Mouse (Mus musculus) limb, embryonic 13.5 days (tissue): ENCODE results near the gene 1700067K01Rik. TPM values are rescaled to one million over a fixed set of nuclear protein-coding genes. Genes with fewer than 3 reads are reported as not detected.
"Not testable (repeated sequence)": the region's sequence is repeated elsewhere in the genome, so short reads cannot be mapped to it uniquely, and the experiment has no call there.

ENCODE experiments used
- ATAC-seq: fragments of 200-750 bp; cut with Nextera tagmentation; 2 replicates; pipeline ENCODE4 v1.8.0; 2017; ENCODE audit warnings: low read depth, moderate number of reproducible peaks, moderate TSS enrichment; ENCODE audit not compliant: low FRiP score
- H3K27ac ChIP-seq: fragments of 300-500 bp; sonication (generic); 2 replicates; pipeline ENCODE4 v1.5.1; 2015; ENCODE audit warnings: inconsistent platforms, mild to moderate bottlenecking, moderate library complexity
- H3K27me3 ChIP-seq: fragments of 300-500 bp; sonication (generic); 2 replicates; pipeline ENCODE4 v1.6.1; 2015; ENCODE audit warnings: mild to moderate bottlenecking, inconsistent platforms
- H3K36me3 ChIP-seq: fragments of 300-500 bp; sonication (generic); 2 replicates; pipeline ENCODE4 v1.6.1; 2015; ENCODE audit warnings: inconsistent platforms, mild to moderate bottlenecking, moderate library complexity
- H3K4me1 ChIP-seq: fragments of 300-500 bp; sonication (generic); 2 replicates; pipeline ENCODE4 v1.6.1; 2015; ENCODE audit warnings: inconsistent platforms
- H3K4me2 ChIP-seq: fragments of 300-500 bp; sonication (generic); replicated peaks from 2 replicates; pipeline ENCODE4 v1.6.1; 2015; ENCODE audit warnings: inconsistent platforms, mild to moderate bottlenecking, moderate library complexity
- H3K4me3 ChIP-seq: fragments of 300-500 bp; sonication (generic); 2 replicates; pipeline ENCODE4 v1.5.1; 2015; ENCODE audit warnings: moderate library complexity, mild to moderate bottlenecking, inconsistent platforms
- H3K9ac ChIP-seq: fragments of 300-500 bp; sonication (generic); 2 replicates; pipeline ENCODE4 v1.6.1; 2015; ENCODE audit warnings: mild to moderate bottlenecking, inconsistent platforms
- H3K9me3 ChIP-seq: fragments of 300-500 bp; sonication (generic); 2 replicates; pipeline ENCODE4 v1.6.1; 2016; ENCODE audit warnings: inconsistent platforms
- WGBS: fragments of 180-500 bp; shearing (Covaris S2); methylation state at CpG from one replicate; pipeline ENCODE4 v1.1.7; 2015; 5-methylcytosine and 5-hydroxymethylcytosine counted together
- polyA plus RNA-seq: library from polyadenylated mRNA; unstranded; fragments of >200 nt; fragmentation: Nextera tagmentation; extraction: Ambion mirVana; gene quantifications from 2 replicates; pipeline ENCODE4 v1.2.1, GENCODE M21; 2015

1700067K01Rik gene
- polyA plus RNA-seq, 1 experiment from 2014 or later, result 1.3 TPM

DNA sequence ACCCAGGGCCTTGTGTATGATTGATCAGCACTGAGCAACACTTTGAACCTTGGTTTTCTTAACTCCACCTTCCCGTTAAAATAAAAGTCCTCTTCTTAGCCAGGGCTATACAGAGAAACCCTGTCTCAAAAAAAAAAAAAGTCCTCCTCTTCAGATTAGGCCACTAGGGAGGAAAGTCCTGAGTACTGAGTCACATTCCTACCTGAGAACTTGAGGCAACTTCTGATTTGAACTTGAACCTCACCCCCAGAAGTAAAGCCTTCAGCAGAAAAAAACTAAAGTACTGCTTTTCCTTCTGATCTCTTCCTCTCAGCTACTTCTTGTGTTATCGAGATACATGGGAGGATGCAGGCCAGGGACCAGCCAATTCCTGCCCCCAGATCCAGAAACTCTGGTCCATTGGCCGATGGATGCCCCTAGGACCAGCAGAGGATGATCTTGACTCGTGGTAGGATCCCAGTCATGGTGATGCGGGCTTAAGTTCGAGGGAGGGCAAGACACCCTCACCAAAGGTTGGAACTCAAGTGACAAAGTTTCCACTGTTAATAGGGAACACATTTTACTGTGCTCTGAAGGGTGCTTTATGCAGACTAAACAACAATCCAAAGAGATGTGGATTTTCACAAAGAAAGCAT, 2.4 kb downstream of the 1700067K01Rik start:
- peak overlapping the region; percentile 85 for H3K9ac ChIP-seq
- peak overlapping the region; percentile 91 for H3K4me2 ChIP-seq
- peak overlapping the region; percentile 67 for H3K4me3 ChIP-seq
- ATAC-seq, result no peak
- 0 out of 2 replicates have a peak, but pooled peaks cover 12% of the 10 kb centered on the region for H3K27me3 ChIP-seq
- H3K36me3 ChIP-seq, result peaks cover 36% of the 10 kb centered on the region
- H3K27ac ChIP-seq, result no peak overlapping the region
- H3K4me1 ChIP-seq, result peaks cover 51% of the 10 kb centered on the region
- 71% methylated on average over 6 of the region's 6 CpGs for WGBS
- H3K9me3 ChIP-seq, result no peaks in the 10 kb centered on the region

DNA sequence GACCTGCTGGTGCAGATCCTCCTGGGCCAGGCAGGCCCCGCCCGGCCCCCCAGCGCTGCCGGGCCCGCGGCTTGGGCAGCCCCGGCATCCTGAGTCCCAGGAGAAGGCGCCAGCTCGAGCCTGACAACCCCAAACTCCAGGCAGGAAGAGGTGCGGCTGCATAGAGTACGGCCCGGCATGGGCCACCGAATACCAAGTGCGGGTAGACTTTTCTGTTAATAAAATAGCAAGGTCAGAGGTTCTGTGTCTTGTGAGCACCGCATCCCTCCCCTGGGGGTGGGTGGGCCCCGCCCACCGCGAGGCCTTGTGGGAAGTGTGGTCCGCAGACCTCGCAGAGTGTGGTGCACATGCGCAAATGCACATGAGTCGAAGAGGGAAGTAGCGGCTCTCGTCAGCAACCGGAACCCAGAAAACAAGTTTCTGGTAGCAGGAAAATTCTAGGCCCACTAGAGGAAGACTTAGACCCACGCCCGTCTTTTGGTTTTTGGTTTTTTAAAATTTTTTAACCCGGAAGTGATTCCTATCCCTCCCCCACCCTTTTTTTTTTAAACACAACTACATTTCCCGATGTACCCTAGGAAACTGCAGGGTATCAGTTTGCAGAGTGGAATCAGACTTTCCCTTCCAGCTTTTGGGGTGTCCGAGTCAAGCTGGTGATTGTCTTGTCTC, 3.4 kb downstream of the 1700067K01Rik start:
- H3K9ac ChIP-seq, result peak overlapping the region; percentile 85
- ATAC-seq, result peak; percentile 88
- H3K4me1 ChIP-seq, result peaks cover 44% of the 10 kb centered on the region
- WGBS, result 1% methylated on average over 30 of the region's 30 CpGs
- peak overlapping the region; percentile 67 for H3K4me3 ChIP-seq
- H3K9me3 ChIP-seq, result no peaks in the 10 kb centered on the region
- H3K36me3 ChIP-seq, result peaks cover 29% of the 10 kb centered on the region
- H3K4me2 ChIP-seq, result peak overlapping the region; percentile 91
- peak overlapping the region; percentile 88 for H3K27ac ChIP-seq
- H3K27me3 ChIP-seq, result peaks cover 14% of the 10 kb centered on the region; the same call in 1 of the 2 replicates

GRCm38 (mm10) chr8:84005502-84005901, 4.2 kb downstream of the 1700067K01Rik start:
- H3K4me1 ChIP-seq, result peaks cover 46% of the 10 kb centered on the region
- H3K9ac ChIP-seq, H3K9me3 ChIP-seq, ATAC-seq, H3K4me2 ChIP-seq, H3K4me3 ChIP-seq: not testable (repeated sequence)
- WGBS, result 96% methylated on average over 7 of the region's 7 CpGs
- H3K36me3 ChIP-seq, result peaks cover 23% of the 10 kb centered on the region
- 0 out of 2 replicates have a peak overlapping the region, but pooled peaks have one; percentile 88 for H3K27ac ChIP-seq
- peaks cover 18% of the 10 kb centered on the region for H3K27me3 ChIP-seq

GRCm38 (mm10) chr8:84008362-84008761, 7.1 kb downstream of the 1700067K01Rik start:
- H3K9ac ChIP-seq, result no peak overlapping the region
- no peak overlapping the region for H3K4me2 ChIP-seq
- H3K27ac ChIP-seq, result no peak overlapping the region
- H3K9me3 ChIP-seq, result no peaks in the 10 kb centered on the region
- no peak overlapping the region for H3K4me3 ChIP-seq
- H3K36me3 ChIP-seq, result no peaks in the 10 kb centered on the region
- H3K4me1 ChIP-seq, result peaks cover 44% of the 10 kb centered on the region
- 29% methylated on average over 7 of the region's 7 CpGs for WGBS
- H3K27me3 ChIP-seq, result peaks cover 37% of the 10 kb centered on the region
- no peak for ATAC-seq

GRCm38 (mm10) chr8:84009876-84010275, 8.6 kb downstream of the 1700067K01Rik start:
- H3K36me3 ChIP-seq, result no peaks in the 10 kb centered on the region
- H3K27me3 ChIP-seq, result peaks cover 44% of the 10 kb centered on the region
- H3K9me3 ChIP-seq, result no peaks in the 10 kb centered on the region
- peak overlapping the region; percentile 58; the same call in 1 of the 2 replicates for H3K4me3 ChIP-seq
- peaks cover 33% of the 10 kb centered on the region for H3K4me1 ChIP-seq
- WGBS, result under 1% methylated on average over 11 of the region's 11 CpGs
- H3K27ac ChIP-seq, result no peak overlapping the region
- ATAC-seq, result peak; percentile 54; the same call in 1 of the 2 replicates
- H3K9ac ChIP-seq, result no peak overlapping the region
- H3K4me2 ChIP-seq, result peak overlapping the region; percentile 96; the same call in 1 of the 2 replicates

- 0 out of 2 replicates have a peak, but pooled peaks have one; percentile 46 for ATAC-seq
- no peaks in the 10 kb centered on the region for H3K9me3 ChIP-seq
- H3K27ac ChIP-seq, result no peak overlapping the region
- H3K4me1 ChIP-seq, result peaks cover 30% of the 10 kb centered on the region
- peak overlapping the region; percentile 96 for H3K4me2 ChIP-seq
- H3K27me3 ChIP-seq, result peaks cover 44% of the 10 kb centered on the region
- H3K4me3 ChIP-seq, result peak overlapping the region; percentile 58
- H3K36me3 ChIP-seq, result no peaks in the 10 kb centered on the region
- peak overlapping the region; percentile 70 for H3K9ac ChIP-seq
- WGBS, result 2% methylated on average over 83 of the region's 83 CpGs
Measured at GRCm38 (mm10) chr8:84010625-84011611, 9.6 kb downstream of the 1700067K01Rik start.

GRCm38 (mm10) chr8:84011705-84012498, 10.6 kb downstream of the 1700067K01Rik start, which contains the start of gene 2210011C24Rik:
Gene 2210011C24Rik, minus strand, starts transcription at chr8:84012171.
- Histone ChIP-seq H3K9me3 (no peaks in the 10 kb centered on the region), H3K4me3 (peak within 1 kb of the TSS; percentile 58), H3K9ac (peak within 1 kb of the TSS; percentile 70), H3K27ac (no peak within 1 kb of the TSS), H3K4me2 (peak within 1 kb of the TSS; percentile 96), H3K27me3 (peaks cover 44% of the 10 kb centered on the region), H3K4me1 (peaks cover 30% of the 10 kb centered on the region), H3K36me3 (no peaks in the 10 kb centered on the region)
- no peak for ATAC-seq
- WGBS, result under 1% methylated on average over 45 of the region's 45 CpGs

DNA sequence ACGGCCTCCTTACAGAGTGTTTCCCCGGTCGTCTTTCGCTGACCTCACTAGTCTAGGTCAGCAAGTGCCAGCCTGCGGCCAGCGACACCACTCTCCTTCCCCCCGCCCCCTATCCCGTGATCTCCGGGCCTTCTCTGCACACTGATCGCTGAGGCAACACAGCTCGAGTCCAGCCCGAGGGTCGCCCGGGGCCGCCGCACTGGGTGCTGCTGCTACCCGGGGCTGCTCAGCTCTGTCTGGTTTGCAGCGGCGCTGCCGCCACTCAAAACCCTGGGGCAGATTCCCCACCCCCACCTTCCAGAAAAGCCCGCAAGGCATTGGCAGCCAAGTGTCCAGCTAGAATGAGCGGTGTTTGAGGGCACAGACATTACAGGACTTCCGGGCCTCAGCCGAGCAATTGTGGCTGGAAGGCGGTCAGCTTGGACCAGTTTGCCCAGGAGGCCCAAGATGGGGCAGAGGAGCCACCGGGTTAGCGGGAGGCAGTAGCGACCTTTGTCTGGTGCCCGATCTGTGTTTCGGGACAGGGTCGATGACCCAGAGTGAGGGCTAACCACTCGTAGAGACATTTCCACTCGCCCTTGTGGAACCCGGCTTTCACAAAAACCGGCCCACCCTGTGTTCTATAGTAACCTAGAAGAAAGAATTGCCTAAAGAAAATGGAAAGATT, 11.3 kb downstream of the 1700067K01Rik start:
- Histone ChIP-seq H3K9me3 (no peaks in the 10 kb centered on the region), H3K9ac (peak overlapping the region; percentile 58), H3K27me3 (peaks cover 44% of the 10 kb centered on the region), H3K27ac (no peak overlapping the region), H3K4me3 (peak overlapping the region; percentile 58), H3K4me2 (peak overlapping the region; percentile 96), H3K4me1 (peaks cover 30% of the 10 kb centered on the region), H3K36me3 (no peaks in the 10 kb centered on the region)
- WGBS, result 7% methylated on average over 35 of the region's 35 CpGs
- ATAC-seq, result no peak

GRCm38 (mm10) chr8:84015833-84016232, 14.5 kb downstream of the 1700067K01Rik start:
- Histone ChIP-seq H3K27me3 (peaks cover 52% of the 10 kb centered on the region), H3K27ac (no peak overlapping the region), H3K36me3 (no peaks in the 10 kb centered on the region), H3K4me2 (no peak overlapping the region), H3K9ac (no peak overlapping the region), H3K4me3 (no peak overlapping the region), H3K9me3 (no peaks in the 10 kb centered on the region), H3K4me1 (peaks cover 16% of the 10 kb centered on the region)
- WGBS, result 91% methylated on average over 5 of the region's 5 CpGs
- no peak for ATAC-seq

DNA sequence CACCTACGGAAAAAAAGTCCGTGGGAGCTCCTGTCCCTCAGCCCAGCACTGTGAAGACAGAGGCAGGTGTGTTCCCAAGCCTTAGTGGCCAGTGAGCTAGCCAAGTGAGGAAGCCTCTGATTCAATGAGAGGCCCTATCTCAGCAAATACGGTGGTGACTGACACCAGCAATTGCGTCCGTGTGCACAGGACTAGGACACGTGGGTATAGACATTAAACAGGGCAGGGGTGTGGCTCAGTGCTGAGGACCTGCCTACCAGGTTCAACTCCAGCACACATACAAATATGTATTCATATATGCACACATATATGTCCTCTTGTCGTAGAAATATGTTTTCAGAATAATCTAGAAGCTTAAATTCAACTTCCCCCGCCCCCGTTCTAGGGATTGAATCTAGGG, 18.4 kb downstream of the 1700067K01Rik start:
- H3K36me3 ChIP-seq, result no peaks in the 10 kb centered on the region
- H3K27ac ChIP-seq, result no peak overlapping the region
- H3K4me1 ChIP-seq, result peaks cover 13% of the 10 kb centered on the region
- whole genome bisulfite sequencing, result 81% methylated on average over 9 of the region's 9 CpGs
- H3K27me3 ChIP-seq, result peaks cover 49% of the 10 kb centered on the region
- no peak for ATAC-seq
- no peak overlapping the region for H3K4me3 ChIP-seq
- H3K9me3 ChIP-seq, result no peaks in the 10 kb centered on the region
- no peak overlapping the region for H3K9ac ChIP-seq
- no peak overlapping the region for H3K4me2 ChIP-seq
